Mouse (Mus musculus) heart, postnatal 36 days (tissue): ENCODE measurements around the gene Anapc2. TPM values are rescaled to one million over a fixed set of nuclear protein-coding genes. Genes with fewer than 3 reads are reported as not detected.

Source experiments
- DNase-seq, 2 experiments: peaks; one replicate each; pipeline ENCODE4 v3.0.0; 2021 to 2022
- intact Hi-C: fragments of 180-260 bp; cut with DNase I; formaldehyde crosslinking; loops from one replicate; pipeline ENCODE4 v1.15.1; 2025
- total RNA-seq, 2 experiments: library from RNA; stranded (reverse); gene quantifications; 2 replicates each; pipeline ENCODE4 v1.2.3; 2021

Gene Anapc2
- total RNA-seq, 2 experiments from 2014 or later: 38.6 to 39.1 TPM

DNA sequence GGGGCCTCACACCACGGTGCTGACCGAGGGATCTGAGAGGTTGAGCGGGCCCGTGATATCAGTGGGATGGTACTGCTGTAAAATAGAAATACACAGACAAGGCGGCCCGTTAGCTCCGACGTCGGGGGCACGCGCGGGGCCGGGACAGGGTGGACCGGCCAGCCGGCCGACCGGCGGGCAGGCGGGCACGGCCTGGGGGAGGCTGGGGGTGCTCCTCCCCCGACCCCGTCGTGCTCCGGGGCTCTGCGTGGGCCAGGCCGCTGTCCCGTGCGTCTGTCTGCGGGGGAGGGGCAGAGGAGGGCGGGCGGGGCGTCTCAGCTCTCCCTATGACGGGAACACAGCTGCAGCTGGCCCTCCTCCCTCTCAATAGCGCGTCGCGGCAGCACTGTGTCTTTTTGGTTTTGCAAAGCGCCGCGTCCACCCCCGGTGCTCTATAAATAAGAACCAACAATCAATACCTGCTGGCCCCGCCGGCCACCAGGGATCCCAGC, 19.8 kb downstream of the Anapc2 start:
- DNase-seq: peak; percentile 34 to 52
- intact Hi-C loops: loop anchor here (2.0 to 5.0 kb wide), 3 partner anchors 33 to 165 kb away; no protein-coding TSS in a partner anchor

DNA sequence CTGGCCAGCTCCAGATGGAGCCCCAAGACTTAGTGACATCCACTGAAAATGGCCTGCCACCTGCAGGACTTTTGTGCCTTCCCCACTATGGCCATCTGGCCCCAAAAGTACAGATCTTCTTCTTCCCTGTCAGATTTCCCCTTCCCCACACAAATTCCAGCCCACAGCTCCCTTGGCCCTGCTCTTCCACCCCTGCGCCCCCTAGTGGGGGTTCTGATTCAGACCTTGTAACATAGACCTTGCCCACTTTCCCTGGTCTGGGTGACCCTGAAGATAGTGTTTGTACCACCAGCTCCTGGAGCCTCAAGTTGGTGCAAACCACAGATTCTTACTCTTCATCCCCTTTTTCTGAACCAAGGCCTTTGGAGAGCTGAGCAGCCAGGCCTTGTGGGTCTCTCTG, 20.6 kb downstream of the Anapc2 start:
- peak; percentile 86 for DNase-seq
- intact Hi-C loops: loop anchor here (2.0 to 5.0 kb wide), 3 partner anchors 34 to 166 kb away; no protein-coding TSS in a partner anchor

DNA sequence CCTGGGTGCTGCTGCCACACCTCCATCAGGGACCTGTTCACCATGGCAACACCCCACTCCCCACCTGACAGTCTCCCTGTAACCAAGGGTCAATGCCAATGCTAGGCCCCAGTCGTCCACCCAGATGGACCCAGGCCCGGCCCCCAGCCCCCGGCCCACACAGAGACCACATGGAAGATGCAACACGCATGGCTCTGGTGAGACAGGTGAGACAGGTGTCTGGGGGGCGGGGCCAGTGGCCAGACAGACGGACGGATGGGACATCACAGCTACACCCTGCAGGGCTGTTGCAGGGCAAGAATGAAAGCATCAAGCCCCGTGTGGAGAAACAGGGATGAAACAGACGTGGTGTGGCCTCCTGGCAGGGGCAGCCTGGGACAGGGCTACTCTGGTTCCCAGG, 21.4 kb downstream of the Anapc2 start:
- DNase-seq: no peak
- intact Hi-C loops: loop anchor here (2.0 to 5.0 kb wide), 3 partner anchors 35 to 166 kb away; no protein-coding TSS in a partner anchor

DNA sequence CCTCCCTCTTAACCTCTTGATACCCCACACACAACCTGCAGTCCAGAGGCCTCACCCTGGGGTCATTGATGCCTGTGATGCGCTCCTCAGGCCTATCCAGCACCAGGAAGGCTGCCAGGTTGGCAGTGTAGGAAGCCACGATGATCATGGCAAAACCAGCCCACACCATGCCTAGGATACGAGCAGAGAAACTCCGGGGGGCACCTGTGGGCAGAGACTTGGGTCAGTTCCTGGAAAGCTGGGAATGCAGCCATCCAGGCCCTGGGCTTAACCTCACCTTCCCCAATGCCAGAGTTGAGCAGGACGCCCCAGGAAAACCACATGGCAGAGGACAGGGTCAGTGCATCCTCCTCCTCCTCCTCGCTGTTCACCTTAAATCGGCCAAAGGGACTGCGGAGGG, 24.8 kb downstream of the Anapc2 start:
- intact Hi-C loops: no loop called here
- DNase-seq: no peak

DNA sequence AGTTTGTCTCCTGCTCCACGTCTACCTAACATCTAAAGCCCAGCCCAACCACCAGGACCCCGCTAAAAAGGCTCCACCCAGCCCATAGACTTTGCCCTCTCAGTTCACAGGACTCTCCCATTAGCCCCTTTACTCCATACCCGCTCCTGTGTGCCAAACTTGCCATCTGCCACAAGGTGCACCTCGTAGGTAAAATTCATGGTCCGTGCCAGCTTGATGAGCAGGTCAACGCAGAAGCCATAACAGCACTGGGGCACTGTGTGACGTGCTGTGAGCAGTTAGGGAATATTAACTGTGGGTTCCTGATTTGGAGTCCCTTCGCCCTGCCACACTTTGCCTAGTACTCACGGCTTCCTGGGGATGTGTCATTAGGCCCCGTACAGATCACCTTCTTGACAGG, 25.8 kb downstream of the Anapc2 start:
- intact Hi-C loops: no loop called here
- DNase-seq: no peak

DNA sequence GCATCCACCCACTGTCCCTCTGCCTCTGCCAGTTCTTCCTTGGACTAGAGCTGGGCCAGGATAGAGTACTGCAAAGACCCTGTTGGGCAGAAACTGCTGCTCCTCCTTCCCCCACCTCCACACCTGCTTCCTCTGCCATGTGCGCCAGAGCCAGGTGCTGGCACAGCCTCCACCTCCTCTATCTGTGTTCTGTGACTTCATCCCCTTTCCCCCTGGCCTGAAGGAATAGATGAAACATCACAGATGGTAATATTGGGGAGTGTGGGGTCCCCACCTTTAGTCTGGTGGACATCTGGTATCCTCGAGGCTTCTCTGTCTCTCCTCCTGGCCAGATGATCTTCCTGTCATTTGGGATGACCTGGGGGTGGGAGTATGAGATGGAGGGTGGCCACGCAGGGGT, 31.2 kb downstream of the Anapc2 start:
- no peak for DNase-seq
- intact Hi-C loops: no loop called here

DNA sequence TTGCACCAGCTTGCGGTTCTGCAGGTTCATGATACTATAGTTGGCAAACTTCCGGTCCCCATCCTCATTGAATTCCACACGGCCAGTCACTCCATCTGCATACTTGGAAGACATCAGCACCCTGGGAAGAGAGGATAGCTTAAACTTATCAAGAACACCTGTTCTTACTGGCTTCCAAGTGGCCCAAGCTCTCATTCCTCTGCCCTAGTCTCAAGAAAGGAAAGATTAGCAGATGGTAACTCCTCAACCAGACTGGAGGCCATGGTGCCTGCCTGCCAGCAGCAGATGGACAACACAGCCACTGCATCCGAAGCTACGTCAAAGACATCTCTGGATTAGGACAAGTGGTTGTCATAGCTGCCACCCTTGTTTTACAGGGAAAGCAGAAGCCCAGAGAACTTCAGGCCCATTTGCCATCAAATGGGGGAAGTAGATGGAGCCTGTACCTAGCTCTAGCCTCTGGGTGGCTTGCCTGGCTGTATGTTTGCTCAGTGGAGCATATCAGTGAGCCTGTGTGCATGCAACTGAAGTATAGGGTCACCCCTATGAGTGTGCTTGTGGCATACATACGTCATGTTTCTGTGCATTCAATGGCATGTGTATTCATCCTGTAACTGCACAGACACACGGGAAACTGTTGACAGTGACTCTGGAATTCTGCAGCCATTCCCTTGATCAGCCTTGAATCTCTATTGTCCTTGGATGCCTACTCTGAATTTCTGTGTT, 31.8 kb downstream of the Anapc2 start:
- intact Hi-C loops: no loop called here
- no peak for DNase-seq

DNA sequence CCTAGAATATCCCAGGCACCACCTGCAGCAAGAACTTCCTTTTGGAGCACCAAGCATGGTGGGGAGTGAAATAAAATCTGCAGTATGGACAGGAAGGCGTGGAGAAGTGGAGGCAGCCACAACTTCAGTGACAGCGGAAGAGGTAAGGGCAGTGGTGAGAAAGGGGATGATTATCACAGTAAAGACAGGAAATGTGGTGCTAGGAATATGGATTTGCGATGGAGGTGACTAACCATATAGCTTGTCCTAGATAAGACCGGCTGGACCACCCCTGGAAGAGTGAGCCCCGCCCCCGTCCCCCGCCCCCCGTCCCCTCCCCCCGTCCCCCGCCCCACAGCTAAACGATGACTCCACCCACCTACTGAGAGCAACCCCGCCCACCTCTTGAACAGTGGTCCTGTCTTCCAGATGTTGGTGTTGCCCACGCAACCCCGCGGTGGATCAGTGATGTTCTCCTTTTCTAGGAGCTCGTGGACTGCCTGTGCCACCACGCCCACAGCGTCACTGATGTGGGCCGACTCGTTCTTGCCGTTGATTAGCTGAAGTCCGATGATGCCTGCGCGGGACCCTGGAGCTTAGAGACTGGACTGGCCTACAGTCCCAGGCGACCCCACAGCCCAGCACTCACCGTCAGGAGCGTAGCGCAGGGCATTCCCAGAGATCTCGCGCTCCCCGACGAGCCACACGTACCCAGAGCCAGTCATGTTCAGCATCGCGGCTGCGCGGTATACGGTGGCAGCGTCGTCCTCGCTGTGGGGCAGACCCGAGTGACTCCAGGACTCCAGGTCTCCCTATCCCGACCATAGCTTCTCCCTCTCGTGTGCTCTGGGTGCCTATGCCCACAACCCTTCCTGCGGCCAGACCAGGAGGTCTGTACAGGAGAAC, 32.6 kb downstream of the Anapc2 start:
- no peak for DNase-seq
- intact Hi-C loops: no loop called here

GRCm38 (mm10) chr2:25305587-25306359, 33.5 kb downstream of the Anapc2 start:
- intact Hi-C loops: no loop called here
- no peak for DNase-seq

DNA sequence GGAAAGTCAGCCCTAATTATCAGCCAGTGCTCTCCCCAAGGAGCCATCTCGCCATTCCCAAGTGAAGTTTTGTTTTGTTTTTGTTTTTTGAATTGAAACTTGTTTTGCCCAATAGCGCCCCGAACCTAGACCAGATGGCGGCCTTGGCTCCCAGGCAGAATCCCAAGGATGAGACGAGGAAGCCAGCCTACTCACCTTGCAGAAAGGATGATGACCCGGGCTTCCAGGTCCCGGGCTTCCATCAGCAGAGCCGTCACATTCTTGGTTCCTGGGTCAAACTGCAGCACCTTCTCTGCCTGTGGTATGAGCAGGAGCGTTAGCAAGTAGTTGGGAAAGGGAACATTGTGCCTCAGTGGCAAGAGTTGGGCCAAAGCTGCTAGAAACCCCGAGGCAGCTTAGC, 37.9 kb downstream of the Anapc2 start:
- no peak for DNase-seq
- intact Hi-C loops: no loop called here

GRCm38 (mm10) chr2:25310969-25311368, 38.7 kb downstream of the Anapc2 start:
- intact Hi-C loops: no loop called here
- DNase-seq: no peak

DNA sequence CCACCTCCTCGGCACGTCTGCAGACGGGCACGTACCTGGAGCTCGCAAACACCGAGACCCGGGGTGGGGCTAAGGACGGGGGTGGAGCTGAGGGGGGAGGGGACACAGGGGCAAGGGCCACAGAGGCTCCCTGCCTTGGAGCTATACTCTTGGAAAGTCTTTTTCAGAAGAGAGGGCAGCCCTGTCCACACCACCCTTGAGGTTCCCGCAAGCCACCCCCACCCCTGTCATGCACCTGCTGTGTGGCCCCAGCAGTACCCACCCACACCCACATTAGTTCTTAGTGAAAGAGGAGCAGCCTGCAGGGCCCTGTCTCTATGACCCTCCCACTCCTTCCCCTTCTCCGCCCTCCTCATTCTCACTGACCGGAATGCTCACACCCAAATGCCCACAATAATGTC, 39.2 kb downstream of the Anapc2 start:
- no peak for DNase-seq

GRCm38 (mm10) chr2:25318119-25318966, 46.1 kb downstream of the Anapc2 start:
- no peak for DNase-seq
- intact Hi-C loops: no loop called here

More for the DNA sequence above, 39.2 kb downstream of the Anapc2 start:
- intact Hi-C loops: no loop called here

GRCm38 (mm10) chr2:25318971-25319773, 46.9 kb downstream of the Anapc2 start, which contains the start of gene Grin1:
TSS of gene Grin1 (minus strand) at chr2:25319187.
- intact Hi-C loops: no loop called here
- peak; percentile 54 to 62 for DNase-seq

- no peak for DNase-seq
- intact Hi-C loops: no loop called here
These were observed 47.8 kb downstream of the Anapc2 start for GRCm38 (mm10) chr2:25320084-25320483.

DNA sequence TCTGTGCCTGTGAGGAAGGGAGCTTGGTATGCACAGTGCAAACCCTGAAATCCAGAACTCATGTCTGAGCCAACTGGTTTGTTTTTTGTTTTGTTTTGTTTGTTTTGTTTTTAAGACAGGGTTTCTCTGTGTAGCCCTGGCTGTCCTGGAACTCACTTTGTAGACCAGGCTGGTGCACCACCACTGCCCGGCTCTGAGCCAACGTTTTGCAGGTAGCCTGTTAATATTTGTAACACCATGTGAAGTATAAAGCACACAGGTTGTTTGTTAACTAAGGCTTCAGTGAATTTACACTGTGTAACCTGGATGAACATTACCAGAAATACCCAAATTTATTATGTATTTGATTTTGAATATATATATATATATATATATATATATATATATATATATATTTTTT, 53.8 kb downstream of the Anapc2 start:
- DNase-seq: no peak
- intact Hi-C loops: no loop called here

DNA sequence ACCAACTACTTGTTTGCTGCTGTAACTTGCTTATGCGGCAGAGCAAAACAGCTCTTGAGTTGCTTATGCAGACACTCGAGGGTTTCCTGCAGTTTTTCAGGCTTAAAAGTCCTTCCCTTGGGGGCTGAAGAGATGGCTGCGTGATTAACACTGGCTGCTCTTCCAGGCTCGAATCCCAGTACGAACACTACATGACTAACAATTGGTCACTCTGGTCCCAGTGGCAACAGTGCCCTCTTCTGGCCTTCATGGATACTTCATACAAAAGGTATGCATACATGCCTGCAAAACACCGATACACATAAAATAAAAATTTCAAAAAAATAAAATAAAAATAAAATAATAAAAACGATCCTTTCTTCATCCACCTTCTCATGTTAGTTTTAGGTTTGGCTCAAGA, 56.2 kb downstream of the Anapc2 start:
- no peak for DNase-seq
- intact Hi-C loops: no loop called here

DNA sequence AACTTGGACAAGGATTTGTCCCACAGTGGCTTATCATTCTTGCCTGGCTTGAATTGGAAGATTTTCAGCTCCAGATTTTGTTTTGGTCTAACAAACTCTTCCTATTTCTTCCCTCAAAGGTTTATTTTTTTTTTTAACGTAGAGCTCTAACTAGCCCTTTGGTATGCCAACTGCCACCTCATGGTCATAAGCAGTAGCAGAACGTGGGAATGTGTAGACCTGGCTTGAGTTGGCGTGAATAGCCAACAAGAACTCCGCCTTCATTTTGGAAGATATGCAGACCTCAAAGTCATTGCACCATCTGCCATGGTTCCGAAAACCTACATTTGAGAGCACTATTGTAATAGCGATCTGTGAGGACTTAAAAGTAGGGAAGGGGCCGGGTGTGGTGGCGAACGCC, 59.2 kb downstream of the Anapc2 start:
- DNase-seq: no peak

More for the DNA sequence above, 59.2 kb downstream of the Anapc2 start:
- intact Hi-C loops: loop anchor here (5.0 kb wide), 2 partner anchors 59 to 134 kb away; partner anchors contain the start of genes Anapc2, Ssna1 and Tor4a
